Mouse (Mus musculus) small intestine, adult 2 months (tissue): ENCODE results near the gene 1700069L16Rik.

ENCODE experiments used
- CTCF ChIP-seq: fragments of 200-500 bp; IDR thresholded peaks from 2 replicates; pipeline ENCODE4 v1.5.1; 2012; ENCODE audit warnings: low read depth, mild to moderate bottlenecking, control low read depth, inconsistent platforms, low read length, moderate library complexity, mixed read lengths; ENCODE audit not compliant: insufficient replicate concordance, insufficient read length; ENCODE audit errors: extremely low read depth
- POLR2A ChIP-seq: fragments of 200-500 bp; IDR thresholded peaks from 2 replicates; pipeline ENCODE4 v1.6.1; 2012; ENCODE audit warnings: low read depth, mild to moderate bottlenecking, control low read depth, inconsistent platforms, low read length, moderate library complexity

DNA sequence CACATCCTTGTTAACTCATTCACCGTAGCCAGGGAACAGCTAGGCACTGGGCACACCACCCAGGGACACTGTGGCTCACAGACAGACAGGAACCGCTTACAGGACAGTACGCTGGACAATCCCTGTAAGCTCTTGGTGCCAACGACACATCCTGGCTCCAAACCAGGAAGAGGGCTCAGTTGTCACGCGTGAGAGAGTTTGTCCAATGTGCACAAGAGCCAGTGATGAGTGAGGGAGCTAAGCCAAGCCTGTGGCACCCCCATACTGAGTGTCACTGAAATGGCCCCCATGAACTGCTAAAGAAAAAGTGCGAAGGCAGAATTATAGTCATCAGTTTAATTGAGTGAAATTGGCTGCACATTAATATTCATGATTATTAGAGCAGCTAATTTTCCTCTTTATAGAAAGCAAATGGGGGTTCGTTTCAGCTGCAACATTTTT lies 5.3 kb downstream of the 1700069L16Rik start:
- TF ChIP-seq CTCF = no peak
- no peak for TF ChIP-seq POLR2A
